Mouse (Mus musculus) erythroblast, adult 5-6 weeks (primary cell): ENCODE measurements around the gene Ube4b. TPM values are rescaled to one million over a fixed set of nuclear protein-coding genes. Genes with fewer than 3 reads are reported as not detected.
"Not testable (repeated sequence)": the region's sequence is repeated elsewhere in the genome, so short reads cannot be mapped to it uniquely, and the experiment has no call there.

ENCODE experiments used
- ATAC-seq: replicated peaks from 2 replicates; pipeline ENCODE4 v1.8.0; 2016; ENCODE audit warnings: moderate number of reproducible peaks, mild to moderate bottlenecking, moderate TSS enrichment, inconsistent platforms; ENCODE audit not compliant: poor library complexity, low FRiP score, severe bottlenecking
- total RNA-seq, 2 experiments: library from RNA; stranded (forward) in 1 of 2; stranded (reverse) in 1 of 2; fragments of 150-400 nt in 1 of 2; fragments of 200-764, 138-1000 nt in 1 of 2; gene quantifications; 2 replicates each; pipeline versions ENCODE4 v1.2.3 to v1.2.4; 2015 to 2017; ENCODE audit warnings: low replicate concordance in 2 of 2

The Ube4b gene
- total RNA-seq (2015; ENCODE audit: low replicate concordance) (29.9 and 37.1 TPM in 2 replicates), total RNA-seq (2017; ENCODE audit: low replicate concordance) (26.8 and 34.8 TPM in 2 replicates)

GRCm38 (mm10) chr4:149426325-149427199, at the start of gene Ube4b:
TSS of gene Ube4b (minus strand) at chr4:149426749.
- ATAC-seq = peak; percentile 84

- ATAC-seq = no peak
Observed at GRCm38 (mm10) chr4:149475096-149475495, 48.5 kb upstream of the Ube4b start.

GRCm38 (mm10) chr4:149469557-149469956, 43.0 kb upstream of the Ube4b start:
- no peak for ATAC-seq

- ATAC-seq = no peak
Observed at GRCm38 (mm10) chr4:149463435-149463950, 36.9 kb upstream of the Ube4b start.

GRCm38 (mm10) chr4:149462305-149462971, 35.9 kb upstream of the Ube4b start:
- no peak for ATAC-seq

- no peak for ATAC-seq
Observed at GRCm38 (mm10) chr4:149461579-149462304, 35.2 kb upstream of the Ube4b start.

GRCm38 (mm10) chr4:149460475-149460874, 33.9 kb upstream of the Ube4b start:
- not testable (repeated sequence) for ATAC-seq

GRCm38 (mm10) chr4:149459425-149459824, 32.9 kb upstream of the Ube4b start:
- no peak for ATAC-seq

GRCm38 (mm10) chr4:149458526-149458925, 32.0 kb upstream of the Ube4b start:
- ATAC-seq = no peak

- ATAC-seq = no peak
Observed at GRCm38 (mm10) chr4:149457831-149458430, 31.4 kb upstream of the Ube4b start.

GRCm38 (mm10) chr4:149457163-149457562, 30.6 kb upstream of the Ube4b start:
- ATAC-seq = peak; percentile 66

GRCm38 (mm10) chr4:149454879-149455278, 28.3 kb upstream of the Ube4b start, which contains the start of gene Rbp7:
TSS of gene Rbp7 (minus strand) at chr4:149454978.
- ATAC-seq = no peak

- no peak for ATAC-seq
Observed at GRCm38 (mm10) chr4:149454263-149454662, 27.7 kb upstream of the Ube4b start.

- ATAC-seq = no peak
Observed at GRCm38 (mm10) chr4:149453656-149454055, 27.1 kb upstream of the Ube4b start.

- no peak for ATAC-seq
Observed at GRCm38 (mm10) chr4:149450636-149451035, 24.1 kb upstream of the Ube4b start.

- ATAC-seq = no peak
Observed at GRCm38 (mm10) chr4:149446309-149446708, 19.8 kb upstream of the Ube4b start.

GRCm38 (mm10) chr4:149445868-149446267, 19.3 kb upstream of the Ube4b start:
- peak; percentile 63 for ATAC-seq

- peak; percentile 96 for ATAC-seq
Observed at GRCm38 (mm10) chr4:149444964-149445701, 18.6 kb upstream of the Ube4b start.

- no peak for ATAC-seq
Observed at GRCm38 (mm10) chr4:149444465-149444864, 17.9 kb upstream of the Ube4b start.
